Mouse (Mus musculus): ENCODE results near the gene Mgat3.
A peak's percentile ranks its signal among the peaks of the same experiment; 100 is the strongest.

The Mgat3 gene

DNA sequence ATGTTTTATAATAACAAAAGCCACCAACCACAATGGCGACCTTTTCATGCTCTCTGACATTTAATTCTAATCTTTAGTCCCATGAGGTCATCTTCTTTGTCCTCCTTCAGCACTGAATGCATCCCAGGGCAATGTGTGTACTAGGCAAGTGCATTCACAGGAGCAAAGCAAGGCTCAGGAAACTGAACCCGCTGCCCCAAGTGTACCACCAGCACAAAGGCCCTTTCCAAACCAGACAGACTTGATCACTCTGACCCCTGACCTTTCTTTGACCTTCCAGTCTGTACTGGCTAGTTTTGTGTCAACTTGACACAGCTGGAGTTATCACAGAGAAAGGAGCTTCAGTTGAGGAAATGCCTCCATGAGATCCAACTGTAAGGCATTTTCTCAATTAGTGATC, 58.8 kb downstream of the Mgat3 start:
- no peak for DNase-seq

DNA sequence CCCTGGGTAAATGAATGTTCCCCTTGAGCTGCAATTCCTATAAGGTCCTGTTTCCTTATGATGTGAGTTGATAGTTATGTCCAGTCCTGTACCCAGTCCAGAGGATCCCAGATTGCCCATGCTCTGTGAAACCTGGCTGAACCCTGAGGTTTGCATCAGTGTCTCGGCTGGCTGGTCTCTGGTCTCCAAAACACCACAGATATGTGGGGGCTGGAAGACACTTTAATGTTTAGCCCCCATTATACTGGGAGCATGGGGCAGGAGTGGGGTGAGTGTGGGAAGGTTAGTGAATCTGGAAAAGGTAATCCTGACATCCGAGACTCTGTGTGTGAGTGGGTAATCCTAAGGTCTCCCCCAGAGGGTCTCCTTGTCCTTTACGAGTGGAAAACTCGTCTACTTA, 59.5 kb downstream of the Mgat3 start:
- no peak for DNase-seq

DNA sequence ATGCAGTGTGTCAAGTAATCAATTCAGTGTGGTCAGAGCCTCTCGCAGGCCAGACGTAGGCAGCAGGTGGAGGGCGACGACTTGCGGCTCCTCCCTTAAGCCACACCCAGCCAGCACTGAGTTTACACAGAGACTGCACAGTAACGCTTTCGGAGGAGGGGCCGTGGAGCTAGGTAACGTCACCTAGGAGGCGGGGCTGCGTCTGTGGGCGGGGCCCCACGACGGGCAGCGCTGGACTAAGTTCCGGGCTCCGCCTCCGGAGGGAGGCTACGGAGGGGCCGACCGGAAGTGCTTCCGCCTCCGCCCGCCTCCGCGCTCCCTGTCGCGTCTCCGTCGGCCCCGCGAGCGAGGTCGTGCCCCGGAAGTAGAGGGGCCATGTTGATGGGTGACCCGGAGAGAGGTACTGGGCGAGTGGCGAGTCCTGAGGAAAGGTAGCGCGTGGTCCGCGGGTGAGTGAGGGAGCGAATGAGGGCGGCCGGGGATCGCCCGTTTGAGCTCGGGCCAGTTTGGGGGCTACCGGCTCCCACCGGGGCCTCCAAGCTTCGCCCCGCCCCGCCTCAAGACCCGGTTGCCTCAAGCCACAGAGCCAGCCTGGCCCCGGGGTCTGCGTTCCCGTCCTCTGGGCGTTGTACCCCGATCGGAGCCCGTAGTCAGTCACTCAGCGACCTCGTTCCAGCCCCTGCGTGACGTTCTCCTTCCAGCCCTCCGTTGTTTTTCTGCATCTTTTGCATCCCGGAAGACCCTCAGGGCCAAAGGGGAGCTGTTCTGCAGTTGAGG, 60.4 kb downstream of the Mgat3 start, which contains the start of gene Mief1:
Mief1 (plus strand) TSS at position 286 of the 777 bp plus-strand sequence.
- peak; percentile 99 for DNase-seq

DNA sequence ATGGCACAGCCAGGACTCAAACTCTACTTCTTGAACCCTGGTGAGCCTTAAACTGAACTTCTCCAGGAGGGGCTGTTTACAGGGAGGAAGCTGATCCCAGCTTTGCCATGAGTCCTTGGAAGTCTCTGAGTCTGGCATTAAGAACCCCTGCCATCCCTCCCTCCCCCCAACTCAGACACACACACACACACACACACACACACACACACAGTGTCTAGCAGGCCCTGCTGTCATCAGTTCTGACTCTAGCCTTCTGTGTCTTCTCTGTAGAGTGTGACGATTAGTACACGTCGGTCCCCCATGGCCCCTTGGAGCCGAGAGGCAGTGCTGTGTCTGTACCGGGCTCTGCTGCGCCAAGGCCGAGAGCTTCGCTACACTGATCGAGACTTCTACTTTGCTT, 62.0 kb downstream of the Mgat3 start, which contains the start of gene AC140267.1:
AC140267.1 (plus strand) TSS at position 301 of the 400 bp plus-strand sequence.
- DNase-seq: no peak

DNA sequence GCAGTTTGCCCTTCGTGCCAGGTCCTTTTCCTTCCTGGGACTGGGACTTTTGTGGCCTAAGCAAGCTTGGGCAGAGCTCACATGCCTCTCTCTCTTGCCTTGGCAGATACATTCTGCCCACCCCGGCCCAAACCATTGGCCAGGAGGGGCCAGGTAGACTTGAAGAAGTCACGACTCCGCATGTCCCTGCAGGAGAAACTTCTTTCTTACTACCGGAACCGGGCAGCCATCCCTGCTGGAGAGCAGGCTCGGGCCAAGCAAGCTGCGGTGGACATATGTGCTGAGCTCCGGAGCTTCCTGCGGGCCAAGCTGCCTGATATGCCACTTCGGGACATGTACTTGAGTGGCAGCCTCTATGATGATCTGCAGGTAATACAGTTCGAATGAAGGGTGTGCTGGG, 74.6 kb downstream of the Mgat3 start:
- DNase-seq: no peak

DNA sequence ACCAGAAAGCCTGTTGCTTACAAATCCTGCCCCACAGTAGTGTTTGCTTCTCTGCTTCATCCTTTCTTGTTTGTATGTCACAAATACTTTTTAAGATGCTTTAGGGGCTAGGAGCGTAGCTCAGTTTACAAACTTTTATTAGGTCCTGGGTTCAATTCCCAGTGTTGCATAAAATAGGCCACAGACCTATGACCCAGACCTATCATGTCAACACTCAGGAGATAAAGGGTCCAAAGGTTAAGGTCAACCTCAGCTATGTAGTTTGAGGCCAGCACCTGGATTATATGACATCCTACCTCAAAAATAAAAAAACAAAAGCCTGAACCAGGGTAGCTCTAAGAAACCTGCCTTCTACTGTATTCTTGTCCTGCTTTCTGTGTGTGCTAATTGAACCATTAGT, 75.1 kb downstream of the Mgat3 start:
- no peak for DNase-seq

DNA sequence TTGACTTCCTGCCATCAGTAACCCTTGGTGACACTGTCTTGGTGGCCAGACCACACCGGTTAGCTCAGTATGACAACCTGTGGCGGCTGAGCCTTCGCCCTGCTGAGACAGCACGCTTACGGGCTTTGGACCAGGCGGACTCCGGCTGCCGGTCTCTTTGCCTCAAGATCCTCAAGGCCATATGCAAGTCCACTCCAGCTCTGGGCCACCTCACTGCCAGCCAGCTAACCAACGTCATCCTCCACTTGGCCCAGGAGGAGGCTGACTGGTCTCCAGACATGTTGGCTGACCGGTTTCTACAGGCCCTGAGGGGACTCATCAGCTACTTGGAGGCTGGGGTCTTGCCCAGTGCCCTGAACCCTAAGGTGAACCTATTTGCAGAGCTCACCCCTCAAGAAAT, 76.2 kb downstream of the Mgat3 start:
- no peak for DNase-seq

DNA sequence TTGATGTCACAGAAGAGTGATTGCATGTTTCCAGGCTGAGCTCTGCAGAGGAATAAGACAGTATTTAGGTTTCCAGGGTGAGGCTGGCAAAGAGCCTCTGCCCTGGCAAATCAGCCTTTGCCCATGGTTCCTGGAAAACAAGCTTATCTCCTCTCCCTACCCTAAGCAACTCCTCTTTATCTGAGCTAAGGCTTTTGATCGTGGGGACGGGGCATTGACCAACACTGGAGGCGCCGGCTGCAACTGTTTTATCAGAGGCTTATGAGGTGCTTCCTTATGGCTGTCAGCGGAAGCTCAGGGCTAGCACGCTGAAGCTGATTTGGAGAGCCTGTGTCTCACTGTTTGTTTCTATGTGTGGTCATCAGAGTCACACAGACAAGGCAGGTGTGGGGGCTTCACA, 77.1 kb downstream of the Mgat3 start:
- DNase-seq: no peak

DNA sequence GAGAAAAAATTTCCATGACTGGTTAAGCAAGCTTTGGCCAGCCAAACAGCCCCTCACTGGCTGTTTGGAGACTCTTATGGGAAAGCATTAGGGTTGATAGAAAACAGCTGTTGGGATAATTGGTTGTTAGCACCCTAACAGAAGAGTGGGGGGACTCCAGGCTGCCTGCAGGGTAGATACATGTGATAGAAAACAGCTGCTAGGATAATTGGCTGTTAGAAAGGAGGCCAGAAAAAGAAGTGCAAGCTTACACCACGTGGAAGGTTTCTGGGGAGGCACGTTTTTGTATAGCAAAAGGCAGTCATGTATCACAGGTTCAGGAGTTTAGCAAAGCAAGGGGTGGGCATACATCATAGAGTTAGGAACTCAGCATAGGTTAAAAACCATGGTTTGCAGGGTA, 80.0 kb downstream of the Mgat3 start:
- no peak for DNase-seq

DNA sequence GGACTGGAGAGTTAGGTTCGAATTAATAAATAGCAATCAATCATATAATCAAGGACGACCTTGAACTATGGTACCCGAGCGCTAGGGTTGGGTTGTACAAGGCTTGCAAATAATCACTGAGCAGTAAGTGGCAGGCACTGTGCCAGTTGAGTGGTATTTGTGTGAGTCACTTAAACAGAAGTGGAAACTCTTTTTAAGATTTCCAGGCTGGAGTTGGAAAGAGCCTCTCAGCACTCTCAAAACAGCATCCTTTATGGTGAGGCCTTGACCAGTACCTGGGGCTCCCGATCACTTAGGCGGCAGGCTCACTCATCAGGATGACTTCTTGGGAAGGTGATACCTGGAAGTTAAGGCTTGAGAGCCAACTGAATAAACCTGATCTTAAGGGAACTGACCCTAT, 80.7 kb downstream of the Mgat3 start:
- DNase-seq: peak; percentile 10

DNA sequence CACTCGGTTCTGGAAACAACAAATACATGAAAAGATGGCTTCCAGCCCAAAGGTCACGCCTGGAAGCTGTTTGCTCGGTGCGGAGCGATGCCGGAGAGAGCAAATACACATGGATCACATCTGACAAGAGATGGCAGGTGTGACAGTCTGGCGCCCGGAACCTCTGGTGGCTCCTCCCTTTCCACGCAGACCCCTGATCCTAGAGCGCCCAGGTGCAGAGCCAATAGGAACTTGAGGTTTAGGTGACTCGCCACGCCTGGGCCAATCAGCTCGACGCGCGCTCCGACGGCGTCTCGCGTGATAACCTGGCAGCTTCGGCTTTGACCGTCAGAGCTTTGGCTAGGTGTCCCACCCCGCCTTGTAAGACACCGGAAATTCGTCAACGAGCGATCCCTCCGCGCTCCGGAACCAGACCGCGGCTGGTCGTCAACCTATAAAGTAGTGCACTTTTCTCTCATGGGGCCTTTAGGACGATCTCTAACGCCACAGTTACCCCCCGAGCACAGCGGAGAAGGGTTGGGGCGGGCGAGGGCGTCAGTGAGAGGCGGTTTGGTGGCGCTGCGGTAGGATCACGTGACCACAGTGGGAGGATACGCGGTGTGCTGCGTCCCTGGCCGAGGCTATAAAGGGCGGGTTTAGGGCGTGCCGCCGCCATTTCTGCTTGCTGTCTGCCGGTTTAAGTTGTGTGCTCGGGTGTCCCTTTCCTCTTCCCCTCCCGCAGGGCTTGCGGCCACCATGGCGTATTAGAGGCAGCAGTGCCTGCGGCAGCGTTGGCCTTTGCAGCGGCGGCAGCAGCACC, 81.5 kb downstream of the Mgat3 start, which contains the start of gene Atf4:
Atf4 (plus strand) TSS at position 338 of the 799 bp plus-strand sequence.
- DNase-seq: peak; percentile 98

DNA sequence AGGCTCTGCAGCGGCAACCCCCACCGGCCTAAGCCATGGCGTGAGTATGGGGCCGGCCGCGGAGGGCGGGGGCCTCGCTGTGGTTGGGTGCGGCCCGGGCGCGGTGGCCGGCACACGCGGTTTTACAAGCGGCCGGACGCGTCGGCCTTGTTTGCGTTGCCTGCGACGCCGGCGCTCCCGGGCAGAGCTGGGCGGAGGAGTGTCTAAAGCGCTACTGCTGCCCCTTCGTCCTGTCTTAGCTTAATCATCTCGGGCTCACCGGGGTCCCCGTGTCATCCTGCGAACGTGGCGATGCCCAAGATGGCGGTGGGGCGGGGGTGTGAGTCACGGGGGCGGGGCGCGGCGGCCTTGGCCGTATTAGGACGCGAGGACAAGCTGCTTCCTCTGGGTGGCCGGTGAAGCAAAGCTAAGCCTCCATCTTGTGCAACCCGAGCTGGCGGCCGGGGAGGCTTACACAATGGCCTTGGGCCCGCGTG, 82.2 kb downstream of the Mgat3 start:
- DNase-seq: peak; percentile 78

DNA sequence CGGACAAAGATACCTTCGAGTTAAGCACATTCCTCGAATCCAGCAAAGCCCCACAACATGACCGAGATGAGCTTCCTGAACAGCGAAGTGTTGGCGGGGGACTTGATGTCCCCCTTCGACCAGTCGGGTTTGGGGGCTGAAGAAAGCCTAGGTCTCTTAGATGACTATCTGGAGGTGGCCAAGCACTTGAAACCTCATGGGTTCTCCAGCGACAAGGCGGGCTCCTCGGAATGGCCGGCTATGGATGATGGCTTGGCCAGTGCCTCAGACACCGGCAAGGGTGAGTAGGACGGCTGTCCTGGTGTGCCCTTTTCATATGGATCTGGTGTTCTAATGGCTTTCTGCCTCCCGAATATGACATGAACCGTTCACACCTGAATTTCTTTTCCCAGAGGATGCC, 82.7 kb downstream of the Mgat3 start:
- peak; percentile 24 for DNase-seq

DNA sequence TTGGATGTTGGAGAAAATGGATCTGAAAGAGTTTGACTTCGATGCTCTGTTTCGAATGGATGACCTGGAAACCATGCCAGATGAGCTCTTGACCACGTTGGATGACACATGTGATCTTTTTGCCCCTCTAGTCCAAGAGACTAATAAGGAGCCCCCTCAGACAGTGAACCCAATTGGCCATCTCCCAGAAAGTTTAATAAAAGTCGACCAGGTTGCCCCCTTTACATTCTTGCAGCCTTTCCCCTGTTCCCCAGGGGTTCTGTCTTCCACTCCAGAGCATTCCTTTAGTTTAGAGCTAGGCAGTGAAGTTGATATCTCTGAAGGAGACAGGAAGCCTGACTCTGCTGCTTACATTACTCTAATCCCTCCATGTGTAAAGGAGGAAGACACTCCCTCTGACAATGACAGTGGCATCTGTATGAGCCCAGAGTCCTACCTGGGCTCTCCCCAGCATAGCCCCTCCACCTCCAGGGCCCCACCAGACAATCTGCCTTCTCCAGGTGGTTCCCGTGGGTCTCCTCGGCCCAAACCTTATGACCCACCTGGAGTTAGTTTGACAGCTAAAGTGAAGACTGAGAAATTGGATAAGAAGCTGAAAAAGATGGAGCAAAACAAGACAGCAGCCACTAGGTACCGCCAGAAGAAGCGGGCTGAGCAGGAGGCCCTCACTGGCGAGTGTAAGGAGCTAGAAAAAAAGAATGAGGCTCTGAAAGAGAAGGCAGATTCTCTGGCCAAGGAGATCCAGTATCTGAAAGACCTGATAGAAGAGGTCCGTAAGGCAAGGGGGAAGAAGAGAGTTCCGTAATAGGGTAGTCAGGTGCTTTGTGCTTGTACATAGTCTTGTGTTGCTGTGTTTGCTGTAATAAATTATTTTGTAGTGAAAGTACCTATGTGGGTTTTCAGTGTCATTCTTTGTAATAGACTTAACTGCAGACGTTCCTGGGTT, 83.4 kb downstream of the Mgat3 start:
- no peak for DNase-seq

DNA sequence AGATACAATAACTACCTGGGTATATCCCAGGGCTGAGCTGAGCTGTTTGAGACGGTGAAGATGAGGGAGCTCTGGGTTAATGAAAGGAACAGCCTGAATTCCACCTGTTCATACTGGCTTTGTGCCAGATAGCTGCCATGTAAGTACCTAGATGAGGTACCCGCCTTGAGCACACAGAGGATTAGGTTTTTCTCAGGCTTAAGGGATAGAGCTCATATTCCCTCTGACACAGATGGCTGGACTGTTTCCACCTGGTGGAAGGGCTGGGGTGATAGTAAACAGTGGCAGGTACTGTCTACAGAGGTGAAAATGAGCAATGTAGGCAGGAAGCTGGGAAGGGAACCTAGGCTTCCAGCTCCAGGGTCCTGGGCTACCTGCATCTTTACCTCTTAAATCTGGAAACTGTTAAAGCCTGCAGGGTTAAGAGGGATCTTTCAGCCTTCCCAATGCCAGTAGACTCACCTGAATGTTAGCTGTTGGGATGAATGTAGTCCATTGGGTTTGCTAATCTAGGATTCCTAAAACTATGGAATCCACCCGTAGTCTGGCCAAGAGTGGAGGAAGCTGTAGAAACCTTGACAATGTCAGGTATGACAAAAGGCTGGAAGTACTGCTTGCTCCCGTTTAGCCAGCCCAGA, 84.2 kb downstream of the Mgat3 start:
- peak; percentile 13 for DNase-seq

DNA sequence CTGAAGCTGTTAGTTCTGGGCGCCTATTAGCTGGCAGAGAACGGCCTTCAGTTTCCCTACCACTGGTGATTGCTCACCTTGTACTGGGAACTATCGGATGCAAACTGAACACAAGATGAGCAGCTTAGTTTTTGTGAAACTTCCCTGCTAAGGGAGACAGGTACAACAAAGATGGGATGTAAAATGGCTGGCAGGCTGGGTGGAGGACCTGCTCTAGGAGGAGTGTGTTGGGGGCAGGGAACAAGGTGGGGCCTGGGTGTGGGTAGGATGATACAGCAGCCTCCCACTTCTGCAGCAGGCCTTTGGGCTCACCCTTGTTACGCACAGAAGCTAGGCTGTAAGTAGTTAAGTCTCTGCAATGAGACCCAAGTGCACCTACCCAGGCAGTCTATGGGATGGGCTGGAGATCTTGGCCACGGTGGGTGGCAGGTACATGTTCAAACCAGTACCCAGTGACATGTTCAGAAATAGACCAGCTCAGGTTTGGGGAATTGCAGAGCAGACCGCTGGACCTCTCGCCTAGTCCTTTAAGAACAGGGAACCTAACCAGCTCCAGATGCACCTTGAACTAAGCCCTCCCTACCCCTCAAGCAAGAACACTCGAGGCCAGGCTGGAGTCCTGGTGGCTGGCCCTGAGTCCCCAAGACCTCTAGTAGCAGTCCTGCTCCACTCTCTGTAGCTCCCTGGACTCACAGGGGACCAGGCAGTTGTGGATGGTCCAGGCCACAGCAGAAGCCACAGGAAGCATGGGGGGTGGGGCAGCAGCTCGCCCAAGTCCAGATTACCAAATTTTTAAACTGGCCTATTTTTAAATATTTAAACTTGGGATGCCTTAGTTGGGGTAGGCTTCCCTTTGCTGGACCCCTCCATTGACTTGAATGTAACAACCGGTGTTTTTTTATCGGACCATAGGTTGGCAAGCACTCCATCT, 85.0 kb downstream of the Mgat3 start:
- no peak for DNase-seq

DNA sequence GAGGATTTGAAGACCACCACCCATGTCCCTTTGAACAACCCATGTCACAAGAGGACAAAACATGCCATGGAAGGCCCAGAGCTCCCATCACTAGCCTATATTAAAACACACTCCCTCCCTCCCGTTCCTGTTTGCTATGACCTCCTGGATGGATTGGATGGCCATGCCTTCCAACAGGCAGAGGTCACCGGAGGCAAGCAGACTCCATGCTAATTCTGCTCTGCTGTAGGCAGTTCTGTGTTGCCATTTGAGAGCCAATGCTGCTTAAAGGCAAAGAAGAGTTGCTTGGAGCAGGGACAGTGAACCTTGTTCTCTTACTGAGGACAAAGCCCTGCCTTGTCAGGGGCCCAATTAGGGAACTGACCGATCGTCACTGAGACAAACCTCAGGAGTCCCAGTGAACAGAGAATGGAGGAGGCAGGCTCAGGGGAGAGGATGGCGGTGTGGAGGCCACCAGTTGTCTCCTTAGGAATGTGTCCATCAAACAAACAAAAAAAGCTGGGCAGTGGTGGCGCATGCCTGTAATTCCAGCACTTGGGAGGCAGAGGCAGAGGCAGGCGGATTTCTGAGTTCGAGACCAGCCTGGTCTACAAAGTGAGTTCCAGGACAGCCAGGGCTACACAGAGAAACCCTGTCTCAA, 86.0 kb downstream of the Mgat3 start:
- no peak for DNase-seq

DNA sequence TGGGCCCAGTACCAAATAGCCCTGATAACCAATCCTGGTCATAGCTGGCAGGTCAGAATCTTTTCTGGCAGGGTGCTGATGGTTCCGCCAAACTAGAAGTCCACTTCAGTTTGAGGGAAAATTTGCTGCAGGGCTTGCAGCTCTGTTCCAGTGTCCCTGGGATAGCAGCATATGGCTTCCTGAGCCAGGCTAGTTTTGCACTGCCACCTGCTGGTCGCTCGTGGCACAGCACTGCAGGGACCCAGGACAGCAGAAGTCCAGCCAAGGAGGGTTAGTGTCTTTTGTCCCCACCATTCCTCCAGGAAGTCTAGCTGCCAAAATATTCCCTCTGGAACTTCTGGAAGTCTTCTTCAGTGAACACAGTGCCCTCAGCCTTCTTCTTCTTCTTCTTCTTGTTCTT, 87.2 kb downstream of the Mgat3 start:
- DNase-seq: peak; percentile 87

DNA sequence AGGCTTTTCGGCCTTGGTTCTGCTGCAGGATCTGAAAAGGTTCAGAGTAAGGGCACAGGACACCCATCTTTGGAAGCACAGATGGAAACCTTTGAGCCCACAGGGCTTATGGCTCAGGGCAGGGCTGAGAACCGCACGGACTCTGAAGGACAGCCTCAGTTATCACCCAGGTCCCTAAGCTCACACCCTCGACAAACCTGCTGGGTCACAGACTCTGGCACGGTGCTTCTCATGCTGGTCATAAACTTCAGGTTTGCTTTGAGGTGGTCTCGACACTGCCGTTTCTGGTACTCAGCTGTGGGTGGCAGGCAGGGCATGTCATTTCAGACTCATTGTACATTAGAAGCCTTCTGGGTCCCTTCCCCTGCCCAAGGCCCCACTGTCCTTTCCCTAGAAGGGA, 87.6 kb downstream of the Mgat3 start:
- no peak for DNase-seq

Measured in kidney, adult 18-20 months (tissue).